Mouse (Mus musculus) embryonic facial prominence, embryonic 12.5 days (tissue): ENCODE data around the gene Gipc2. TPM values are rescaled to one million over a fixed set of nuclear protein-coding genes. Genes with fewer than 3 reads are reported as not detected.
A peak's percentile ranks its signal among the peaks of the same experiment; 100 is the strongest.
"Not testable (repeated sequence)": the region's sequence is repeated elsewhere in the genome, so short reads cannot be mapped to it uniquely, and the experiment has no call there.

ENCODE experiments used
- ATAC-seq: fragments of 200-750 bp; cut with Nextera tagmentation; 2 replicates; pipeline ENCODE4 v1.8.0; 2017; ENCODE audit not compliant: insufficient number of reproducible peaks, insufficient read depth, low FRiP score, low TSS enrichment
- H3K27ac ChIP-seq: fragments of 300-500 bp; sonication (generic); 2 replicates; pipeline ENCODE4 v1.5.1; 2016; ENCODE audit warnings: mild to moderate bottlenecking
- H3K27me3 ChIP-seq: fragments of 300-500 bp; sonication (generic); 2 replicates; pipeline ENCODE4 v1.6.1; 2016; ENCODE audit warnings: mild to moderate bottlenecking, moderate library complexity
- H3K36me3 ChIP-seq: fragments of 300-500 bp; sonication (generic); 2 replicates; pipeline ENCODE4 v1.6.1; 2016; ENCODE audit warnings: mild to moderate bottlenecking
- H3K4me1 ChIP-seq: fragments of 300-500 bp; sonication (generic); 2 replicates; pipeline ENCODE4 v1.6.1; 2016
- H3K4me2 ChIP-seq: fragments of 300-500 bp; sonication (generic); replicated peaks from 2 replicates; pipeline ENCODE4 v1.6.1; 2016; ENCODE audit warnings: mild to moderate bottlenecking, moderate library complexity
- H3K4me3 ChIP-seq: fragments of 300-500 bp; sonication (generic); 2 replicates; pipeline ENCODE4 v1.5.1; 2016; ENCODE audit warnings: mild to moderate bottlenecking
- H3K9ac ChIP-seq: fragments of 300-500 bp; sonication (generic); 2 replicates; pipeline ENCODE4 v1.6.1; 2016; ENCODE audit warnings: mild to moderate bottlenecking, moderate library complexity
- H3K9me3 ChIP-seq: fragments of 300-500 bp; sonication (generic); 2 replicates; pipeline ENCODE4 v1.6.1; 2016; ENCODE audit warnings: mild to moderate bottlenecking, moderate library complexity
- WGBS: fragments of 180-500 bp; shearing (Covaris S2); methylation state at CpG from one replicate; pipeline ENCODE4 v1.1.7; 2016; 5-methylcytosine and 5-hydroxymethylcytosine counted together
- polyA plus RNA-seq: library from polyadenylated mRNA; unstranded; fragments of >200 nt; fragmentation: Nextera tagmentation; extraction: Ambion mirVana; gene quantifications from 2 replicates; pipeline ENCODE4 v1.2.1, GENCODE M21; 2016

Gipc2 gene
- polyA plus RNA-seq, 1 experiment from 2014 or later: 2.4 TPM

- Histone ChIP-seq H3K9ac (no peak overlapping the region), H3K27me3 (no peaks in the 10 kb centered on the region), H3K4me2 (peak overlapping the region; percentile 32), H3K27ac (no peak overlapping the region), H3K4me3 (peak overlapping the region; percentile 13; the same call in 1 of the 2 replicates), H3K4me1 (no peaks in the 10 kb centered on the region), H3K36me3 (no peaks in the 10 kb centered on the region), H3K9me3 (no peaks in the 10 kb centered on the region)
- 56% methylated on average over 29 of the region's 29 CpGs for WGBS
- 0 out of 2 replicates have a peak, but pooled peaks have one; percentile 35 for ATAC-seq
Observed at GRCm38 (mm10) chr3:152151725-152152482, 14.1 kb downstream of the Gipc2 start.

GRCm38 (mm10) chr3:152149863-152150262 is 16.2 kb downstream of the Gipc2 start:
- H3K9ac ChIP-seq: no peak overlapping the region
- H3K27ac ChIP-seq: no peak overlapping the region
- no peaks in the 10 kb centered on the region for H3K4me1 ChIP-seq
- no peaks in the 10 kb centered on the region for H3K27me3 ChIP-seq
- H3K4me2 ChIP-seq: no peak overlapping the region
- H3K4me3 ChIP-seq: no peak overlapping the region
- H3K36me3 ChIP-seq: no peaks in the 10 kb centered on the region
- H3K9me3 ChIP-seq: no peaks in the 10 kb centered on the region
- 53% methylated on average over 3 of the region's 3 CpGs for WGBS
- no peak for ATAC-seq

- WGBS: 77% methylated on average over 7 of the region's 7 CpGs
- H3K36me3 ChIP-seq: no peaks in the 10 kb centered on the region
- ATAC-seq: no peak
- H3K9me3 ChIP-seq: no peaks in the 10 kb centered on the region
- no peak overlapping the region for H3K4me3 ChIP-seq
- no peak overlapping the region for H3K9ac ChIP-seq
- no peaks in the 10 kb centered on the region for H3K4me1 ChIP-seq
- no peak overlapping the region for H3K27ac ChIP-seq
- no peaks in the 10 kb centered on the region for H3K27me3 ChIP-seq
- no peak overlapping the region for H3K4me2 ChIP-seq
Observed at GRCm38 (mm10) chr3:152149449-152149848, 16.6 kb downstream of the Gipc2 start.

- H3K4me3 ChIP-seq: no peak overlapping the region
- H3K4me1 ChIP-seq: no peaks in the 10 kb centered on the region
- H3K27ac ChIP-seq: no peak overlapping the region
- no peaks in the 10 kb centered on the region for H3K36me3 ChIP-seq
- H3K9me3 ChIP-seq: no peaks in the 10 kb centered on the region
- ATAC-seq: no peak
- no peak overlapping the region for H3K9ac ChIP-seq
- H3K4me2 ChIP-seq: no peak overlapping the region
- H3K27me3 ChIP-seq: no peaks in the 10 kb centered on the region
- WGBS: 62% methylated on average over 12 of the region's 12 CpGs
Observed at GRCm38 (mm10) chr3:152147085-152147831, 18.8 kb downstream of the Gipc2 start.

- H3K27me3 ChIP-seq: no peaks in the 10 kb centered on the region
- no peaks in the 10 kb centered on the region for H3K4me1 ChIP-seq
- 59% methylated on average over 2 of the region's 2 CpGs for WGBS
- no peak overlapping the region for H3K27ac ChIP-seq
- H3K9me3 ChIP-seq: no peaks in the 10 kb centered on the region
- no peak overlapping the region for H3K4me2 ChIP-seq
- no peak overlapping the region for H3K9ac ChIP-seq
- no peak overlapping the region for H3K4me3 ChIP-seq
- ATAC-seq: peak; percentile 60; the same call in 1 of the 2 replicates
- no peaks in the 10 kb centered on the region for H3K36me3 ChIP-seq
Observed at GRCm38 (mm10) chr3:152145186-152145585, 20.8 kb downstream of the Gipc2 start.

GRCm38 (mm10) chr3:152142989-152143695 is 22.9 kb downstream of the Gipc2 start:
- H3K4me2 ChIP-seq: no peak overlapping the region
- no peak overlapping the region for H3K9ac ChIP-seq
- ATAC-seq: no peak
- no peaks in the 10 kb centered on the region for H3K36me3 ChIP-seq
- 75% methylated on average over 6 of the region's 6 CpGs for WGBS
- no peaks in the 10 kb centered on the region for H3K4me1 ChIP-seq
- H3K27ac ChIP-seq: no peak overlapping the region
- H3K27me3 ChIP-seq: no peaks in the 10 kb centered on the region
- no peak overlapping the region for H3K4me3 ChIP-seq
- no peaks in the 10 kb centered on the region for H3K9me3 ChIP-seq

GRCm38 (mm10) chr3:152142146-152142545 is 23.9 kb downstream of the Gipc2 start:
- WGBS: 73% methylated on average over 3 of the region's 3 CpGs
- Histone ChIP-seq H3K27me3 (no peaks in the 10 kb centered on the region), H3K36me3 (no peaks in the 10 kb centered on the region), H3K4me3 (no peak overlapping the region), H3K9me3 (no peaks in the 10 kb centered on the region), H3K4me1 (no peaks in the 10 kb centered on the region), H3K9ac (no peak overlapping the region), H3K4me2 (no peak overlapping the region), H3K27ac (no peak overlapping the region)
- no peak for ATAC-seq

GRCm38 (mm10) chr3:152139308-152139707 is 26.7 kb downstream of the Gipc2 start:
- H3K27me3 ChIP-seq, H3K4me1 ChIP-seq, H3K9ac ChIP-seq, H3K27ac ChIP-seq, H3K4me3 ChIP-seq, ATAC-seq, H3K9me3 ChIP-seq, H3K36me3 ChIP-seq, H3K4me2 ChIP-seq: not testable (repeated sequence)
- whole genome bisulfite sequencing: 86% methylated on average over 3 of the region's 3 CpGs

GRCm38 (mm10) chr3:152136106-152136505 is 29.9 kb downstream of the Gipc2 start:
- H3K27me3 ChIP-seq, H3K4me2 ChIP-seq, H3K36me3 ChIP-seq, H3K9ac ChIP-seq, ATAC-seq, H3K4me3 ChIP-seq, H3K27ac ChIP-seq, H3K4me1 ChIP-seq, H3K9me3 ChIP-seq: not testable (repeated sequence)
- WGBS: 90% methylated on average over 16 of the region's 16 CpGs

GRCm38 (mm10) chr3:152133621-152134020 is 32.4 kb downstream of the Gipc2 start:
- no peaks in the 10 kb centered on the region for H3K36me3 ChIP-seq

GRCm38 (mm10) chr3:152130963-152131362 is 35.1 kb downstream of the Gipc2 start:
- Histone ChIP-seq H3K4me2 (no peak overlapping the region), H3K4me1 (no peaks in the 10 kb centered on the region), H3K9ac (no peak overlapping the region), H3K27ac (no peak overlapping the region), H3K27me3 (no peaks in the 10 kb centered on the region), H3K36me3 (no peaks in the 10 kb centered on the region), H3K4me3 (no peak overlapping the region), H3K9me3 (no peaks in the 10 kb centered on the region)
- WGBS: 77% methylated on average over 4 of the region's 4 CpGs
- ATAC-seq: no peak

More at GRCm38 (mm10) chr3:152133621-152134020, 32.4 kb downstream of the Gipc2 start:
- WGBS: 84% methylated on average over 9 of the region's 9 CpGs
- H3K27ac ChIP-seq: no peak overlapping the region
- ATAC-seq: no peak
- no peaks in the 10 kb centered on the region for H3K27me3 ChIP-seq
- no peak overlapping the region for H3K4me3 ChIP-seq
- H3K9me3 ChIP-seq: no peaks in the 10 kb centered on the region
- H3K4me1 ChIP-seq: no peaks in the 10 kb centered on the region
- no peak overlapping the region for H3K4me2 ChIP-seq
- no peak overlapping the region for H3K9ac ChIP-seq
